Mouse (Mus musculus) liver, embryonic 18 days (tissue): ENCODE measurements around the gene Olfml2a. TPM values are rescaled to one million over a fixed set of nuclear protein-coding genes. Genes with fewer than 3 reads are reported as not detected.

Source experiments
- polyA plus RNA-seq: library from polyadenylated mRNA; depleted of rRNA; stranded (reverse); fragments of >200 nt; gene quantifications from 2 replicates; pipeline ENCODE4 v1.2.3, GENCODE M21; 2012; rRNA removed

Gene Olfml2a
- 0.12 and 0.17 TPM in 2 replicates for polyA plus RNA-seq

GRCm38 (mm10) chr2:38931851-38932667 is at the start of gene Olfml2a:
Olfml2a (plus strand) TSS chr2:38931978.

GRCm38 (mm10) chr2:38927115-38927979 is 4.4 kb upstream of the Olfml2a start, which contains the start of gene Nr6a1:
Nr6a1 (minus strand) TSS chr2:38927688.

DNA sequence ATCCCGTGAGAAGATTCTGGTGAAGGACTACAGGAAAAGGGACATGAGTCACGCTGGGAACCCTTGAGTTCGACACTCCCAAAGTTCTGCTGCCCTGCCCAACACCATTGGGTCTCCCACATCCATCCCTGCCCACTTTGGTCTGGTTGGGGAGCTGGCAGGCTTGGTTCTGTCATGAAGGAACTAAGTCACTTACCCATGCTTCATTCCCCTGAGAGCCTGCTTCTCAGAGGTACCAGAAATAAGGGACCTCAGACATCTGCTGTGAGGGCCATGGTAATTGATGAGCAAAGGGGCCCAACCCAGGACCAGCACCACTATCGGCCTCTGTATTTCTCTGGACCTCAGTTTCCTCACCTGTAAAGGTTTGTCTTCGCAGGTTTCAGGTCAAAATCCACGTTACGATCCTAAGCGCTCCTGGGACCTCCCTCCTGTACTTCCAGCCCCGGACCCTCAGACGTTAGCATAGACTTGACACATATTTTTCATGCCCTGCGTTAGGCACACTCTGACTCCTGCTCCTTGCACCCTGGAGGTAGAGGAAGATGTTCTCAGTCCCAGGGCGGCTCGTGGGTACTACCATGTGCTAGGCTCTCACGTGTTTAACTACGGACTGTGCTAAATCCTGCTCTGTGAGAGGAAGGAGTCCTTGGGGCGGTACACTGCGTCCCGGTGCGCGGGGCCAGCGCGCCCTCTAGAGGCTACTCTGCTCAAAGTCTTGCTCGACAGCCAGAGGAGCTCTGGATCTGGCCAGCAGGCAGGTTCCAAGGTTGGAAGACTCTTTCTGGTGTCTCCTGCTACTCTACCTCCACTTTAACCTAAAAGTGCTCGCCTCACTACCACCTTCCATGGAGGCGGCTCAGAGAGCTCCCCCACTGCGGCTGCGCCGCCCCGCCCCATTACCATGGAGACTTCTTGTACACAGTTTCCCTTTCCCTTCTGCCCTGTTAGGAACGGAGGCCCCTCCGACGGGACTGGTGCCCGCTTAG is 65.9 kb downstream of the Olfml2a start, which contains the start of gene Wdr38:
Gene Wdr38, plus strand, starts transcription at position 91 of the 989 bp plus-strand sequence.

GRCm38 (mm10) chr2:39004880-39005435 is 73.2 kb downstream of the Olfml2a start, which contains the start of gene Arpc5l:
Arpc5l (plus strand) TSS chr2:39005348.

DNA sequence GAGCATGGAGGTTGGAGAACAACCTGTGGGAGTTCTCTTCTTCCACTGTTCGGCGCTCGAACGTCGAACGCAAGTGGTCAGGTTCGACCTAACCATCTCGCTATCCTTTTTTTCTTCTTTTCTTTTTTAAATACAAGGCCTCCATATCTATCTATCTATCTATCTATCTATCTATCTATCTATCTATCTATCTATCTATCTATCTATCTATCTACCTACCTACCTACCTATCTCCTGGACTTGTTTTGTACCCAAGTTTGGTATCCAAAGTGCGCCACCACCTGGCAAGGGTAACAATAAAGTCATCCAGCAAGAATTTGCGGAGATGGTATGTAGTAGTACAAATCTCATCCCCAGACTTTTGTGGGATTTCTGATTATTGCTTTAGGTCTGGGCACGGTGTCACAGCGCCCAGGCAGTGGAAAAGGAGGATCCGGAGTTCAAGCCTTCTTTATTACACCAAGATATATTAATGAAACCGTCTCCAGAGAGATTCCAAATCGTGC is 73.8 kb downstream of the Olfml2a start, which contains the start of gene Rpl35:
Gene Rpl35, minus strand, starts transcription at position 51 of the 506 bp plus-strand sequence.

Other genes starting within 250 kb of the Olfml2a start
- gene Nr5a1, start 217.4 kb upstream of the Olfml2a start, polyA plus RNA-seq: 0.02 TPM in 1 of 2 replicates, not detected in the other
- gene Nr6a1, start 4.3 kb upstream of the Olfml2a start, polyA plus RNA-seq: 1.1 and 1.7 TPM in 2 replicates
- 0.38 and 0.43 TPM in 2 replicates for gene Wdr38, start 65.5 kb downstream of the Olfml2a start, polyA plus RNA-seq
- 27.2 and 31.2 TPM in 2 replicates for gene Arpc5l, start 73.4 kb downstream of the Olfml2a start, polyA plus RNA-seq
- 375 and 410 TPM in 2 replicates for gene Rpl35, start 73.6 kb downstream of the Olfml2a start, polyA plus RNA-seq
- 9.8 and 10.6 TPM in 2 replicates for gene Golga1, start 133.6 kb downstream of the Olfml2a start, polyA plus RNA-seq